Comparison of ENCODE assay signal across 17 mouse cellular contexts in genomic region chr15:9974999-9975398, GRCm38 (mm10).
"Had no signal": no experiment of that assay in that cellular context is flagged by ENCODE, and none has a peak within 500 bp of the region (broad histone marks: within the 10 kb centered on the region; RNA-seq: fewer than 3 reads in every experiment).

No protein-coding gene starts in this region.

- H3K9ac ChIP-seq: liver, embryonic 13.5 days; midbrain, embryonic 12.5 days; midbrain, embryonic 15.5 days; neural tube, embryonic 13.5 days had no signal

- H3K4me1 ChIP-seq: liver, embryonic 13.5 days; midbrain, embryonic 12.5 days; midbrain, embryonic 15.5 days; neural tube, embryonic 13.5 days had no signal

- H3K27me3 ChIP-seq: liver, embryonic 13.5 days; midbrain, embryonic 12.5 days; midbrain, embryonic 15.5 days; neural tube, embryonic 13.5 days had no signal

- DNase-seq: kidney, adult 8-10 months; kidney, postnatal 25 days; layer of hippocampus, postnatal 36 days; liver, embryonic 13.5 days; lung, adult 2 months; lung, postnatal 14 days; lung, postnatal 4 days; retina, postnatal 1 day; right cerebral cortex, postnatal 25 days; thymus, adult 18-20 months; thymus, postnatal 36 days had no signal

- H3K4me3 ChIP-seq: left cerebral cortex, adult 2 months; liver, embryonic 13.5 days; midbrain, embryonic 12.5 days; midbrain, embryonic 15.5 days; myocyte; neural tube, embryonic 13.5 days had no signal

- H3K4me2 ChIP-seq: liver, embryonic 13.5 days; midbrain, embryonic 12.5 days; midbrain, embryonic 15.5 days; neural tube, embryonic 13.5 days had no signal

- H3K36me3 ChIP-seq: liver, embryonic 13.5 days; midbrain, embryonic 12.5 days; midbrain, embryonic 15.5 days; neural tube, embryonic 13.5 days had no signal

- H3K9me3 ChIP-seq: liver, embryonic 13.5 days; midbrain, embryonic 12.5 days; midbrain, embryonic 15.5 days; neural tube, embryonic 13.5 days had no signal

- ATAC-seq: intestine, embryonic 16.5 days; midbrain, embryonic 15.5 days had no signal

- H3K27ac ChIP-seq: left cerebral cortex, adult 2 months; liver, embryonic 13.5 days; midbrain, embryonic 12.5 days; midbrain, embryonic 15.5 days; neural tube, embryonic 13.5 days had no signal
